Mouse (Mus musculus) monocyte, adult 5-6 weeks (primary cell): ENCODE measurements around the gene Cep295. TPM values are rescaled to one million over a fixed set of nuclear protein-coding genes. Genes with fewer than 3 reads are reported as not detected.
"Not testable (repeated sequence)": the region's sequence is repeated elsewhere in the genome, so short reads cannot be mapped to it uniquely, and the experiment has no call there.

ENCODE experiments used
- ATAC-seq: fragments of 153-309, 156-312 bp; replicated peaks from 2 replicates; pipeline ENCODE4 v1.8.0; 2017; ENCODE audit warnings: mild to moderate bottlenecking; ENCODE audit not compliant: low TSS enrichment, insufficient number of reproducible peaks, severe bottlenecking, poor library complexity, low FRiP score
- total RNA-seq: library from RNA; stranded (forward); fragments of 200-1000, 200-491, 200-594 nt; gene quantifications from 3 replicates; pipeline ENCODE4 v1.2.3, GENCODE M21; 2017

Cep295 gene
- total RNA-seq, 1 experiment from 2014 or later: 35.3 TPM

- no peak for ATAC-seq
Measured at GRCm38 (mm10) chr9:15309425-15309824, 48.2 kb downstream of the Cep295 start.

GRCm38 (mm10) chr9:15308254-15308653 is 49.3 kb downstream of the Cep295 start:
- no peak for ATAC-seq

DNA sequence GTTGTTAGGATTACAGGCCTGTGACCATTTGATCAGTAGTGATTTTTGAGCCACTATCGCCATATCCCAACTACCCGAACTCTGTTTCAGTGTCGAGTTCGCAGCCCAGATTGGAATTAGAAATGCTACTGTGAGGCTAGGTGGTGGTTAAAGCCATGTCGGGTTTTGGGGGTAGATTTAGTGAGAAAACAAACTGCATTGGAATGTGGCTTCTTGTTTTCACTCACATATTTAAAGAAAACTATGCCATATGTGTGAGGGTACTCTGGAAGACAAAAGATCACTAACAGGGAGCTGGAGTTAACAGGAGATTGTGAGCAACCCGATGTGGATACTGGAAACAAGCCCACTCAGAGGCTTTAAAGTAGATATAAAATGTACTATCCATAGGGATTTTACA is 50.3 kb downstream of the Cep295 start:
- no peak for ATAC-seq

DNA sequence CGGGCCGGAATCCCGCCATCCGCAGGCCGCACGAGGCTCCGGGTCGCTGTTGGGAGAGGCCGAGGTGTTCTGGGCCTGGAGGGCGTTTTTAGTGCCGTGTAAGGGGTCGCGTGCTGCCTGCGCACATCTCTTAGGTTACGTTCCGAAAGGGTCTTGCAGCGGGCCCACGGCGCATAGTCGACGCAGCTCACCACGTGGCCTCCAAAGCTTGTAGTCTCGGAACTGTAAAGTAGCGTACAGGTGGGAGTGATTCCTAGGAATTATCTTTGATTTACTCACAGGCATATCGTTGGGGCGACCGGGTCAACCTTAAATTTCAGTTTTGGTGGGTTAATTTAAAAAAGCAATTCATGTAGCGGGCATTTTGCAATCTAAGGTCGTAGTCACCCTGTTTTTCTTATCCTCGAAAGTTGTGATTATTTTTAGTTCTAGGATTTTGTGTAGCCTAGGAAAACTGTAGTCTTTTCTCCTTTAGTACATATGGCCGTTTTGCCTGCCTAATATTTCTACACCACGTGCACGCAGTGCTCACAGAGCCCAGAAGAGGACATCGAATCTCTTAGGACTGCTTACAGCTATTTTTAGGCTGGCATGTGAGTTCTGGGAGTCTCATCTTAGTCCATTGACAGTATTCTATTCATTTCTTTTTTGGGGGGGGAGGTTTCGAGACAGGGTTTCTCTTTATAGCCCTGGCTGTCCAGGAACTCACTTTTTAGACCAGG is 51.0 kb downstream of the Cep295 start, which contains the start of gene 4931406C07Rik:
4931406C07Rik (minus strand) TSS at position 51 of the 722 bp plus-strand sequence.
- ATAC-seq: peak; percentile 11; the same call in 1 of the 2 replicates

DNA sequence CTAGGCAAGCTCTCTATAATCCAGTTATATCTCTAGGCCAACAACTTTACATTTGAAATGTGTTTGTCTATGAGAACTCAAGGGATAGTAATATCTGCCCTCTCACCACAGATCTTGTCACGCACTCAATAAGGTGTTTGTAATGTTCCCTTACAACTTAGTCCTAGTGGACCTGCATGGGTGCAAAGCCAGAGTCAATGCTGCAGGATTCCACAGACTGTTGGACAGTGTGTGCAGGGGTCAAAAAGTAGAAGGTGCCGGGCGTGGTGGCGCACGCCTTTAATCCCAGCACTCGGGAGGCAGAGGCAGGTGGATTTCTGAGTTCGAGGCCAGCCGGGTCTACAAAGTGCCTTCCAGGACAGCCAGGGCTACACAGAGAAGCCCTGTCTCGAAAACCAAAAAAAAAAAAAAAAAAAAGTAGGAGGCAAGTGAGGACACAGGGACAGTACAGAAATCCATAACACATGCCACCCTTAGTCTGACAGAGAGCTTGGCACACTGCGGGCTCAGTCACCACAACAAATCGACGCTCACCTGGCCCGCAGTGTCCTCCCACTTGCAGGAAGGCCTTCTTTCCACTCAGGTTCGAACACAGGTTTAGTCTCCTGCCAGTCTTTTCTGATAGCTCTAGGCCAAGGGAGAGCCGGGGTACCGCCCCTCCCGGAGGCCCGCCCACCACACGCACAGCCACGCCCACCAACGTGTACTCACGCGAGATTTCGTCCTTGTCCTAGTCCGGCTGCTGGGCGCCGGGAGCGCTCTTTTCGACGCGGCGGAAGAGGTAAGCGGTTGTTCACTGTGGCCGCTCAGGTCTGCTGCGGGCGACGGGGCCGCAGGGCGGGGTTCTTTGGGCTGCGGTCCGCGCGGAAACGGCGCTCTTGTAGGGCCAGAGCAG is 51.8 kb downstream of the Cep295 start, which contains the start of gene Taf1d:
Taf1d (plus strand) TSS at position 712 of the 895 bp plus-strand sequence.
- peak; percentile 91 for ATAC-seq

DNA sequence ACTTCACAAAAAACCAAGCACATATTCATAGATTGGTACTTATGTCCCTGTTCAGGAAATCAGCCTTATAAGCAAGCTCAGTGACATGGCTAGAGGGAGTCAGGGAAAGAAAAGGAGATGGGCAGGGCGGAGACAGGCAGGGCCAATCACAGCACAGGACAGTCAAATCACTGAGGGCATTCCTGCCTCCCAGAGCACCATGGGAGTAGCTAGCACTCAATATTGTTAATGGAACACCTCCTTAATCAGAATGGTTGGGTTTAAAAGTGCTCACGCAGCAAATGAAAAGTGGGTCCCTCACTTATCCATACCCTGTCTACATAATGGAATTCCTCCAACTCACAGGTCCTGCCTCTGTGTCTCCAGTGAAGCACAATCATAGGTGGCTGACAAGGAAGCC is 54.7 kb downstream of the Cep295 start:
- no peak for ATAC-seq

- not testable (repeated sequence) for ATAC-seq
Measured at GRCm38 (mm10) chr9:15302006-15302405, 55.6 kb downstream of the Cep295 start.

DNA sequence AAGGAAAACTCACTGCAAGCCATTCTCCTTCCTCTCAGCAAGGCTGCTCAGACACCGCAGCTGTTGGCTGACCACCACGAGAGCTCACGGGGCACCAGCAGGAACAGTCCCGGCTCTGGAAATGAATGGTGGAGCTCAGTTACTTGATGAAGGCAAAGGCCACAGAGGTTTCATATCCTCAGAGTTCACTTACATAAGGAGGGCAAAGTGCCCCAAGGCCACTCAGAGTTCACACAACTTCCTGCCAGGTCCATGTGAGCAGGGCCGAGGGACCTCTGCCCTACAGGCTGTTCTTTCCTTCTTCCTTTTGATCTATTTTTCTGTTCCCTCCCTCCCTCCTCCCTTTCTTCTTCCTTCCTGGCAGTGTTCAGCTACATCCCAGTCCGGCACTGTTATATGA is 56.2 kb downstream of the Cep295 start:
- ATAC-seq: peak; percentile 68

- no peak for ATAC-seq
Measured at GRCm38 (mm10) chr9:15300056-15300455, 57.5 kb downstream of the Cep295 start.

- ATAC-seq: no peak
Measured at GRCm38 (mm10) chr9:15298451-15298850, 59.1 kb downstream of the Cep295 start.

GRCm38 (mm10) chr9:15297112-15297511 is 60.5 kb downstream of the Cep295 start:
- ATAC-seq: no peak

DNA sequence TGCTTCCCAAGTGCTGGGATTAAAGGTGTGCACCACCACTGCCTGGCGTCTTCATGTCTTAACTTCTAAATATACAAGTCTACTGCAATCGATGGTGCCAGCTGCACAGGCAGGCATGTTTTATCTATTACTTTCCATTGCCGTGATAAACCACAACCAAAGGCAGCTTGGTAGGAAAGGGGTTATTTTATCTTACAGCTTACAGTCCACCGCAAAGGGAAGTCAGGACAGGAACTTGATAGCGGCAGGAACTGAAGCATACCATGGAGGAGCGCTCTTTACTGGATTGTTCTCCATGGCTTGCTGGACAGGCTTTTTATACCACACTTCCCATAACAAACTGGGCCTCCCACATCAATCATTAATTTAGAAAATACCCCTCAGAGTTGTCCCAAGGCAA is 68.3 kb downstream of the Cep295 start:
- no peak for ATAC-seq

GRCm38 (mm10) chr9:15288402-15288801 is 69.2 kb downstream of the Cep295 start:
- no peak for ATAC-seq

GRCm38 (mm10) chr9:15287846-15288245 is 69.7 kb downstream of the Cep295 start:
- no peak for ATAC-seq

GRCm38 (mm10) chr9:15285443-15285842 is 72.1 kb downstream of the Cep295 start:
- no peak for ATAC-seq

- ATAC-seq: no peak
Measured at GRCm38 (mm10) chr9:15280491-15280879, 77.1 kb downstream of the Cep295 start.

DNA sequence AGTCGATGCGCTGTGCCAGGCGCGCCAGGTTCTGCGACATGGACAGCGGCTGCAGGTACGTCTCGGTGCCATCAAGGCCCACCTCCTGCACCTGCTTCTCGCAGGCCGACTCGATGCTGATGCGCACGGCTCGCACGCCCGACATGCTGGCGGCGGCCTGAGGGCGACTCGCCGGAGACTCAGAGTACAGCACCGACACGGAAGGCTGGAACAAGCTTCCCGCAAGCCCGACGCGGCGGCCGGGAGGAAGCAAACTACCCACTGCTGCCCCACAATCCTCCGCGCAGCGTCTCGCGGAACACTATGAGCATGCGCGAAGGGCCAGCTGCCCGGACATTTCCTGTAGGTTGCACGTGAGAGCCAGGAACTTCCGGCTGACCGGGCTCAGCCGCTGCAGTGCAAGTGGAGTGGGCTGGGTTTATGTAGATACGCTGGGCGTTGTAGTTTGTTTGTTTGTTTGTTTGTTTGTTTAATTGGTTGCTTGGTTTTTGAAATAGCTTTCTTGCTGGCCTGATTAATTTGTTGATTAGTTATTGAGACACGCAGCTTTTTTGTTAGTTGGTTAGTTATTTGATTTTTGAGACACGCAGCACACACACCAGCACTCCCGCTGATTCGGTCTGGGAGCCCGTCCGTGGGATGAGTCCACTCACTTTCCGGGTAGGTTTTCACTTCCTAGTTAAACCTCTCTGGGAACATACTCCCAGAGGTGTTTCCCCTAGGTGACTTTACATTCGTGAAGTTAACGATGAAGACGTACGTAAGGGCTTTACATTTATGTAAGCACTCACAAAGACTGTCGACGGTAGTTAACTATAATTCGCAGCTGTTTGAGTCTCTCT is 77.7 kb downstream of the Cep295 start, which contains the start of gene Med17:
Med17 (minus strand) TSS at position 283 of the 842 bp plus-strand sequence.
- ATAC-seq: peak; percentile 99

- no peak for ATAC-seq
Measured at GRCm38 (mm10) chr9:15279139-15279648, 78.4 kb downstream of the Cep295 start.
